Mouse (Mus musculus) forebrain, embryonic 13.5 days (tissue): Measurements from ENCODE around the gene Tbc1d16. TPM values are rescaled to one million over a fixed set of nuclear protein-coding genes. Genes with fewer than 3 reads are reported as not detected.

Experiments
- ATAC-seq: fragments of 200-750 bp; cut with Nextera tagmentation; 2 replicates; pipeline ENCODE4 v1.8.0; 2017
- H3K27ac ChIP-seq: fragments of 300-500 bp; sonication (generic); 2 replicates; pipeline ENCODE4 v1.5.1; 2015; ENCODE audit warnings: inconsistent platforms, mild to moderate bottlenecking, moderate library complexity
- H3K27me3 ChIP-seq: fragments of 300-500 bp; sonication (generic); 2 replicates; pipeline ENCODE4 v1.6.1; 2015; ENCODE audit warnings: mild to moderate bottlenecking, inconsistent platforms
- H3K36me3 ChIP-seq: fragments of 300-500 bp; sonication (generic); 2 replicates; pipeline ENCODE4 v1.6.1; 2015; ENCODE audit warnings: mild to moderate bottlenecking, inconsistent platforms; ENCODE audit not compliant: poor library complexity, severe bottlenecking
- H3K4me1 ChIP-seq: fragments of 300-500 bp; sonication (generic); 2 replicates; pipeline ENCODE4 v1.6.1; 2015; ENCODE audit warnings: inconsistent platforms
- H3K4me2 ChIP-seq: fragments of 300-500 bp; sonication (generic); 2 replicates; pipeline ENCODE4 v1.6.1; 2015; ENCODE audit warnings: inconsistent platforms, mild to moderate bottlenecking, moderate library complexity
- H3K4me3 ChIP-seq: fragments of 300-500 bp; sonication (generic); 2 replicates; pipeline ENCODE4 v1.5.1; 2015; ENCODE audit warnings: mild to moderate bottlenecking, inconsistent platforms
- H3K9ac ChIP-seq: fragments of 300-500 bp; sonication (generic); 2 replicates; pipeline ENCODE4 v1.6.1; 2015; ENCODE audit warnings: mild to moderate bottlenecking, inconsistent platforms
- H3K9me3 ChIP-seq: fragments of 300-500 bp; sonication (generic); replicated peaks from 2 replicates; pipeline ENCODE4 v1.6.1; 2016; ENCODE audit warnings: inconsistent platforms
- WGBS: fragments of 180-500 bp; shearing (Covaris S2); methylation state at CpG from one replicate; pipeline ENCODE4 v1.1.7; 2015; 5-methylcytosine and 5-hydroxymethylcytosine counted together
- polyA plus RNA-seq: library from polyadenylated mRNA; unstranded; fragments of >200 nt; fragmentation: Nextera tagmentation; extraction: Ambion mirVana; gene quantifications from 2 replicates; pipeline ENCODE4 v1.2.1, GENCODE M21; 2015

The Tbc1d16 gene
- polyA plus RNA-seq, 1 experiment from 2014 or later = 45.3 TPM

GRCm38 (mm10) chr11:119215038-119215904 lies 13.0 kb downstream of the Tbc1d16 start:
- Histone ChIP-seq H3K4me1 (peaks cover 80% of the 10 kb centered on the region), H3K4me3 (peak overlapping the region; percentile 12; the same call in 1 of the 2 replicates)
- 5% methylated on average over 18 of the region's 18 CpGs for WGBS

GRCm38 (mm10) chr11:119213166-119213885 lies 15.0 kb downstream of the Tbc1d16 start:
- H3K27ac ChIP-seq = no peak overlapping the region
- H3K4me2 ChIP-seq = no peak overlapping the region
- H3K9ac ChIP-seq = no peak overlapping the region
- no peaks in the 10 kb centered on the region for H3K27me3 ChIP-seq
- 60% methylated on average over 19 of the region's 19 CpGs for WGBS
- peaks cover 25% of the 10 kb centered on the region for H3K36me3 ChIP-seq
- no peak for ATAC-seq
- peaks cover 83% of the 10 kb centered on the region for H3K4me1 ChIP-seq
- no peaks in the 10 kb centered on the region for H3K9me3 ChIP-seq
- no peak overlapping the region for H3K4me3 ChIP-seq

More at GRCm38 (mm10) chr11:119215038-119215904, 13.0 kb downstream of the Tbc1d16 start:
- H3K36me3 ChIP-seq = peaks cover 8% of the 10 kb centered on the region; the same call in 1 of the 2 replicates
- H3K9ac ChIP-seq = peak overlapping the region; percentile 52
- H3K9me3 ChIP-seq = no peaks in the 10 kb centered on the region
- no peaks in the 10 kb centered on the region for H3K27me3 ChIP-seq
- H3K27ac ChIP-seq = peak overlapping the region; percentile 81
- peak; percentile 66 for ATAC-seq
- peak overlapping the region; percentile 52 for H3K4me2 ChIP-seq

DNA sequence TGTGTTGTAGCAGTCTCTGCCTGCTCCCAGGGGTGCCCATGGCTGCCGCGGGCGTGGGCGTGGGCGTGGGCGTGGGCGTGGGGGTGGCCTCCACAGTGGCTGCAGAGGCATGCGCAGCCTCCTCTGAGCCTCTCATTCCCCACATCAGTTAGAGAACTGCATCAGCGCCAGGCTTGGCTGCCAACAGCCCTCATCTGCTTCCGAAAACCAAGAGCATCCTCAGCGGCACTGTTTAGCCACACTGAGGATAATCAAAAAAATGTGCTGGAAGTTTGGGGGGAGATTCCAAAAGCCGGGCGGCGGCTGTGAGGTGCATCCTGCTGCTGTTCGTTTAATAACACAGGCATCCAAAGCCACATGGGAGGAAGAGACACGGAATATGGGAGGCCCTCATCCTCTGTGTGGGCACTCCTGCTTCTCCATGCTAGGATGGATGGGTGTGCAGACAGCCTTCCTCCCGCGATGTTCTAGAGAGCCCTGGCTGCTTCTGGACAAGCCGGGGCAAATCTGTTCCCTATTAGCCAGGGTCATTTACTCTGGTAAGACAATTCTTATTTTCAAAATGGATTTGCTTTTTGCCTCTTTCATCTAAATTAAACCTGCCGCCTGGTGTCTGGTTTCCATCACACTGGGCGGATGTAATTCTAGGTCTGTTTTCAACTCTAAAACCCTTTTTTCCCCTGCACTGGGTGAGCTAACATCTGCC lies 16.5 kb downstream of the Tbc1d16 start:
- Histone ChIP-seq H3K4me1 (peaks cover 73% of the 10 kb centered on the region), H3K4me3 (no peak overlapping the region), H3K27me3 (no peaks in the 10 kb centered on the region), H3K9ac (no peak overlapping the region), H3K27ac (peak overlapping the region; percentile 54; the same call in 1 of the 2 replicates), H3K9me3 (no peaks in the 10 kb centered on the region), H3K36me3 (peaks cover 35% of the 10 kb centered on the region), H3K4me2 (no peak overlapping the region)
- WGBS = 90% methylated on average over 21 of the region's 21 CpGs
- ATAC-seq = no peak

DNA sequence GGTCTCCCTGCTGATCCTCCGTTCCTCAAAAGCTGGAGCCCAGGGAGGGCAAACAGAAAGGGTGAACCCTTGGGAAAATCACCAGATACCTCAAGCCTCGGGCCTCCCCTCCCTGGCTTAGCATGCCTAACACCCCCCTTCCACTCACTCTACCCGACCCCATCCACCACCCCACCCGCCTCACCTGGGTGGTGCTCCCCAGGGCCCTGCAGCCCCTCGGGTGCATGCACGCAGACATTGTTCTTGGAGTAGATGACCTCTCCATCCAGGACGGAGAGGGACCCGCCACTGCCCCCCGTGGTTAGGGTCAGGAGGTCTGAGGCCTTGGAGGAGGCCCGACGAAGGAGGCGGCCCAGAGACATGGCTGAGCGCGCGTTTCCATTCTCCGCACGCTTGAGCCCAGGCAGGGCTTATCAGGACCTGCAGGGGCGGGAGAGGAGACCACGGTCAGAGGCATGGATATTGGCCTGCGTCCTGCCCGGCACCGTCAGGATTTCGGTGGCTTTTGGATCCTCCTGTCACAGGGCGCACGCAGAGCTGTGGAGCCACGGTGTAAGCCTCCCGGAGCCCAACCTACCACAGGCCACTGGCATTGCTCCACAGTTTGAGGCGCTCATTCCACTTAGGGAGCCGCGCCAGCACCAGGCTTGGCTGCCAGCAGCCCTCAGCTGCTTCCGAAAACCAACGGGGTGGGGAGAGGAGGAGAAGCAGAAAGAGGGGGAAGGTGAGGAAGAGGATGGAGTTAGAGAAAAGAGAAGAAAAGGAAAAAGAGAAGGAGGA lies 17.8 kb downstream of the Tbc1d16 start:
- ATAC-seq = 0 out of 2 replicates have a peak, but pooled peaks have one; percentile 34
- H3K9ac ChIP-seq = no peak overlapping the region
- H3K4me1 ChIP-seq = peaks cover 61% of the 10 kb centered on the region
- peaks cover 41% of the 10 kb centered on the region for H3K36me3 ChIP-seq
- 44% methylated on average over 32 of the region's 32 CpGs for WGBS
- no peak overlapping the region for H3K4me3 ChIP-seq
- H3K4me2 ChIP-seq = peak overlapping the region; percentile 27
- H3K9me3 ChIP-seq = no peaks in the 10 kb centered on the region
- H3K27ac ChIP-seq = peak overlapping the region; percentile 51; the same call in 1 of the 2 replicates
- no peaks in the 10 kb centered on the region for H3K27me3 ChIP-seq

DNA sequence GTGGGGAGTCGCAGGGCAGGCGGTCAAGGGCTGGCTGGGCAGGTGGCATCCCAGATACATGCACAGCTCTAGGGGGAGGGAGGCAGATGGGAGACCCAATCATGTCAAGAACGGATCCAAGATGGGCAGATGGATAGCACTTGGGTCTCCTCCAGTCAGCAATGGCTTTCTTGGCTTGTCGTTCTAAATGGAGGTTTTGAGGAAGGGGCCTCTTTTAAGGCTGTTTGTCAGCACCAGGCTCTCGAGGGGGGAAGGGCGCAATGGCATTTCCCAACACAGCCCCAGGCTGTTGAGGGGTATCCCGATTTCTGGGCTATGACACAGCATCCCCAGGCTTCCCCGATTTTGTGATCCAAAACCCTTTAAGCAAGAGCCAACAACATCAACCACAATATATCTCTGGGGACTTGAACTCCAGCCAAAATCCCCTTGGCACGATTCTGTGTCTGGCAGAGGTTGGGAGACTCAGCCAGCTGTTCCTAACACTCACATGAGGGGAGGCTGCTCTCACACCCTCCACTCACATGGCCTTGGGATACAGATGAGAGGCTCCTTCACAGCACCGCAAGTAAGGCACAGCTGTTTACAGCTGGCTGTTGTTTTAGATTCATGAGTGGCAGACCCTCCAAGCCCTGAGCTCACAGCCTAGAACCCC lies 18.8 kb downstream of the Tbc1d16 start:
- no peak overlapping the region for H3K4me3 ChIP-seq
- H3K36me3 ChIP-seq = peaks cover 51% of the 10 kb centered on the region
- H3K9me3 ChIP-seq = no peaks in the 10 kb centered on the region
- no peak overlapping the region for H3K4me2 ChIP-seq
- 69% methylated on average over 10 of the region's 10 CpGs for WGBS
- peak; percentile 57 for ATAC-seq
- H3K9ac ChIP-seq = no peak overlapping the region
- no peaks in the 10 kb centered on the region for H3K27me3 ChIP-seq
- H3K4me1 ChIP-seq = peaks cover 50% of the 10 kb centered on the region
- H3K27ac ChIP-seq = peak overlapping the region; percentile 51

GRCm38 (mm10) chr11:119208870-119209370 lies 19.4 kb downstream of the Tbc1d16 start:
- Histone ChIP-seq H3K9me3 (no peaks in the 10 kb centered on the region), H3K9ac (no peak overlapping the region), H3K4me1 (peaks cover 45% of the 10 kb centered on the region), H3K36me3 (peaks cover 52% of the 10 kb centered on the region), H3K4me2 (no peak overlapping the region), H3K4me3 (no peak overlapping the region), H3K27ac (peak overlapping the region; percentile 51), H3K27me3 (no peaks in the 10 kb centered on the region)
- no peak for ATAC-seq
- 94% methylated on average over 20 of the region's 20 CpGs for WGBS

- Histone ChIP-seq H3K4me2 (no peak overlapping the region), H3K36me3 (peaks cover 52% of the 10 kb centered on the region), H3K4me1 (peaks cover 35% of the 10 kb centered on the region), H3K9me3 (no peaks in the 10 kb centered on the region), H3K27me3 (no peaks in the 10 kb centered on the region), H3K27ac (no peak overlapping the region), H3K4me3 (no peak overlapping the region), H3K9ac (no peak overlapping the region)
- no peak for ATAC-seq
- WGBS = 85% methylated on average over 6 of the region's 6 CpGs
Observed at GRCm38 (mm10) chr11:119207986-119208385, 20.3 kb downstream of the Tbc1d16 start.

- H3K9ac ChIP-seq = no peak overlapping the region
- no peak overlapping the region for H3K27ac ChIP-seq
- H3K27me3 ChIP-seq = no peaks in the 10 kb centered on the region
- H3K4me2 ChIP-seq = no peak overlapping the region
- peaks cover 28% of the 10 kb centered on the region for H3K4me1 ChIP-seq
- H3K36me3 ChIP-seq = peaks cover 56% of the 10 kb centered on the region
- no peaks in the 10 kb centered on the region for H3K9me3 ChIP-seq
- H3K4me3 ChIP-seq = no peak overlapping the region
- WGBS = 22% methylated on average over 5 of the region's 5 CpGs
- no peak for ATAC-seq
Observed at GRCm38 (mm10) chr11:119206562-119206961, 21.7 kb downstream of the Tbc1d16 start.

- Histone ChIP-seq H3K27ac (no peak overlapping the region), H3K27me3 (no peaks in the 10 kb centered on the region), H3K4me2 (no peak overlapping the region), H3K9me3 (no peaks in the 10 kb centered on the region), H3K4me1 (peaks cover 24% of the 10 kb centered on the region), H3K4me3 (no peak overlapping the region), H3K36me3 (peaks cover 60% of the 10 kb centered on the region), H3K9ac (no peak overlapping the region)
- WGBS = 82% methylated on average over 10 of the region's 10 CpGs
- ATAC-seq = no peak
Observed at GRCm38 (mm10) chr11:119205738-119206137, 22.6 kb downstream of the Tbc1d16 start.

DNA sequence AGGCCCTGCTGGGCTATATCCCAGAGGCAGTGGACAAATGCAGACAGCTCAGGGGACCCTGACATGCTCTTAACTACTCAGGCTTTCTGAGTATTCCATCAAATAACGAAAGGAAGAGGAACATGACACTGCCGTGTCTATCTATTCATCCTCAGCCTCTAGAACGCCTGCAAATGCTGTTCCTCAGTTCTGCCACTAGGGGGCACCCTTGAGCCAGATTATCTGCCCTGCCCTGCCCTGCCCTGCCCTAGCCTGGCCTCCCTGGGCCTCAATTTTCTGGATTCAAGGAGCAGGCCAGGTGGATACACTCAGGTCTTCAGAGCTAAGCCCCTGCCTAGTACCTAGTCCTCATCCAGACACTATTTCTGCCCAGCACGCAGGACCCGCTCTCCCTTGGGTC lies 24.9 kb downstream of the Tbc1d16 start:
- no peaks in the 10 kb centered on the region for H3K27me3 ChIP-seq
- WGBS = 46% methylated on average over 5 of the region's 5 CpGs

GRCm38 (mm10) chr11:119199233-119199601 lies 29.1 kb downstream of the Tbc1d16 start:
- Histone ChIP-seq H3K9ac (no peak overlapping the region), H3K36me3 (peaks cover 33% of the 10 kb centered on the region), H3K4me3 (no peak overlapping the region), H3K9me3 (no peaks in the 10 kb centered on the region), H3K4me2 (no peak overlapping the region), H3K27me3 (no peaks in the 10 kb centered on the region), H3K4me1 (peaks cover 20% of the 10 kb centered on the region), H3K27ac (peak overlapping the region; percentile 62)
- 90% methylated on average over 4 of the region's 4 CpGs for WGBS
- 0 out of 2 replicates have a peak, but pooled peaks have one; percentile 29 for ATAC-seq

More for the DNA sequence above, 24.9 kb downstream of the Tbc1d16 start:
- H3K9ac ChIP-seq = no peak overlapping the region
- no peak overlapping the region for H3K27ac ChIP-seq
- H3K36me3 ChIP-seq = peaks cover 52% of the 10 kb centered on the region
- H3K4me1 ChIP-seq = peaks cover 11% of the 10 kb centered on the region
- no peak overlapping the region for H3K4me2 ChIP-seq
- no peak for ATAC-seq
- H3K9me3 ChIP-seq = no peaks in the 10 kb centered on the region
- no peak overlapping the region for H3K4me3 ChIP-seq
